Mouse (Mus musculus): ENCODE data around the gene Serbp1. TPM values are rescaled to one million over a fixed set of nuclear protein-coding genes. Genes with fewer than 3 reads are reported as not detected.

The Serbp1 gene
- total RNA-seq, 2 experiments from 2014 or later: 434 to 996 TPM

DNA sequence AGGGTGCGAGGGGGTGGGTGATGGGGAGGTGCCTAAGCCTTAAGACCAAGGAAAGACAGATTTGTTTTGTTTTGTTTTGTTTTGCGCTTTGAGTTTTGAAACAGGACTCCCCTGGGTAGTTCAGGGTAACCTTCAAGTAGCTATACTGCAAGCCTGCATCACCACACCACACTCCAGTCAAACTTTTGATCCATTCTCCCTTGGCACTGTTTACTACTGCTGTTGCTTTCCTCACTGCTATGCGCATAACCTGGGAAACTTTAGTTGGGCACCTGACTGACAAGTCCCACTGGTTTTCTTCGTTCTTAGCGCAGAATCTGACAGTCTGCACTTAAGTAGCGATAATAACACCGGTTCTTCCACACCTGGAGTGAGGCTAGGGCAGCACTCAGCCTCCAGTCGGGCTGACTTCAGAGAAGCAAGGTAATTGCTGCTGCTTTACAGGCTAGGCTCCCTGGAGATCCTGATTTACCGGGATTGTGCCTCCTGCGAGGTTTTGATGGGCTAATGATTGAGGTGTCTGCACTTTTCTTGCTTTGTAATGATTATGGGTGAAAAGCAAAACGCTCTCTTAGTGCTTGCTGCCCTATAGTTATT, 8.0 kb upstream of the Serbp1 start:
- ATAC-seq (ENCODE audit: poor library complexity, severe bottlenecking): no peak

DNA sequence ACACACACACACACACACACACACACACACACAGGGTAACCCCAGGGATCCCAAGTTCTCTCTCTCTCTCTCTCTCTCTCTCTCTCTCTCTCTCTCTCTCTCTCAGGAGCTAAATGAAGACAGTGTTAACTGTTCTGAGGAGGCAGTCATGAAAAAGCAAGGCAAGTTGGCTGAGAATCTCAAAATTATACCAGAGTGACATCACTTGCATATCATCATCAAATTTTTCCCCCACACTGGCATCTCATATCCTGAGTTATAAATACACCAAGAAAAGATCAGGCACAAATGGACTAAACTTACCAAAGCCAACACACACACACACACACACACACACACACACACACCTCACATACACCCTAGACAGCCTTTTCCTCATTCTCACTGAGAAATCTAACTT, 7.0 kb upstream of the Serbp1 start:
- no peak for ATAC-seq (ENCODE audit: poor library complexity, severe bottlenecking)

DNA sequence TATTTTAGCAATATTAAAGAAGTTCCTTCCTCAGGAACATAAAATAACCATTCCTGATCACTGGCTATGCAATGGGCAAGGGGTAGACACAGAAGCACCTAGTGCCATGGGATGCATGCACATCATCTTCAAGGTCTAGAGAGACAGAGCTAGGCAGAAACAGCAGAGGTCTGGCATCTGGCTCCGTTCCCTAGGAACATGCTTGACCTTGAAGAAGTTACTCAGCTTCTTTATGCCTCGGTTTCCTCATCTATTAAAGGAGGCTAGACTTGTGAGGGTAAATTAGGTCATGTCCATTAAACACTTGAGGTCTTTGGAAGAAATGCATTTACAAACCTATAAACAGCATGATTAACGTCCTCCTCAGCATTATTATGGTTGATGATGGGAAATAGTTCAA, 2.3 kb upstream of the Serbp1 start:
- ATAC-seq (ENCODE audit: poor library complexity, severe bottlenecking): no peak

DNA sequence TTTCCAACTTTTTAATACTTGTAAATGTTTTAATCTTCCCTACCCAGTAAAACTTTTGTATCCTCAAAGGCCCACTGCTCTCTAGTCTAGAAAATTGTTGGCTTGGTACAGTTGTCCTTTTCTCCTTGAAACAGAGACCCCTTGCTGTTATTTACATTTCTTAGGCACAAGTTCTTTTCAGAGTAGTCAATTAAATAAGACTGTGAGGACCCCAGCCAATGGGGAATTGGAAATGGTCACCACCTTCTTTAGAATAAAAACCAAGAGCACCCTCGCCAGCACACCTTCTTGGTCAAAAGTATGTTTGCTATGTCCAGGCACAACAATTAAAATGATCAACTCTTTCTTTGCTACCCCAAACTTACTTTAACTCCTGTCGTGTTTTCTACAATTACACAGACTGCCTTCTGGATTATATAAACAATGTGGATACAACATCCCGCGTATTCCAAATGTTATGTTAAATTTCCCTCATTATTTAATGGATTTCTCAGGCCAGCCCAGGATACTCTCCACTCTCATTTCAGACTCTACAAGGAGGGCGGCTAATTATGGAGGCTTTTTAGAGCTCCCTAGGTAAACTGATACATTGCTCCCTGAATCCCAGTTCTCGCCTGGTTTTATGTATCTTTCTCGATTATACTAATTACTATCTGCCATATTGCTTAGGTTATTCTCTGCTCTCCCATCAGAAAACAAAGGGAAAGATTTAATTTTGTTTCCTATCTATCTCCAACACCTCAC, 1.3 kb upstream of the Serbp1 start:
- no peak for ATAC-seq (ENCODE audit: poor library complexity, severe bottlenecking)

DNA sequence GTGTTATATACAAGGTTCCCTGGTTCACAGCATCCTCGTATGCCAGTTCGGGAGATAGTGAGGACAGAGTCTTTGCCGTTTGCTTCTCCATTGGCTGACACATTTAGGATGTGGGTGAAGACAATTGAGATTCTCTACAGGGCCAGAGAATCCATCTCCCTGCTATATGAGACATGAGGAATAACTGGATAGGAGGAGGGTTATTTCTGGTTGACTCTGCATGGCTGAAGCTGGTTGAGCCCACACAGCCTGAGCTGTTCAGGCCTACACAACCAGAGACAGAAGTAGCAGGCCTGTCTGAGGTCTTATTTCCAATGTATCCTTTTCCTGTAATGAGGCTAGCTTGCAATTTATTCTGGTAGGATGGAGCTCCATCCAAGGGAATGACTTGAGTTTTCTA, 3.3 kb downstream of the Serbp1 start:
- no peak for ATAC-seq (ENCODE audit: poor library complexity, severe bottlenecking)

DNA sequence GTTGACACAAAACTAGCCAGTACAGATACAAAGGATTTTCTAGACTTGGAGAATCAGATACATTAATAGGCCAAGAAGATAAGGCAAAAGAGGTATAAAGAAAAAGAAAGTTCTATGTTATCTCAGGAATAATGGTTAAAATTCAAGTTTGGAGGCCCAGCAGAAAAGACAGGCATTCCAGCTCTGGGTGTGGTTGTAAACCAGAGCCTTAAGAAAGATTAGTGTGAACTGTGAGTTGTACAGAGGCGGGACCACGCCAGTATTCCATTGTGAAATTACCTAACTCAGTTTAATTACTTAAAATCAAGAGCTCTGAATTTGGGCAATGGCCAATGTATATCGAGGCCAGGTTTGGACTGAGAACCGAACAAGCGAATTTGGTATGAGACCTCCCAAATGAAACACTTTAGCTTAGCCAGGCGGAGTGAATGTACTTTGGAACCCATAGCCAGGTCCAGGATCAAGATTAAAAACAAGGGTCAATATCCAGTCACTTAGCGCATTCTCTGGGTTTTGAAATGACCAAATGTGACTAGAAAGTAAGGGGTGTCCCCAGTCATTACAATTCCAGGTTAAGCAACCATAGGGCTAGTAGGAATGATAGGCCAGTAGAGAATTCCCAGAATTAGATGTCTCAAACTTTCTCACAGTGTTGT, 5.9 kb downstream of the Serbp1 start:
- ATAC-seq (ENCODE audit: poor library complexity, severe bottlenecking): no peak

DNA sequence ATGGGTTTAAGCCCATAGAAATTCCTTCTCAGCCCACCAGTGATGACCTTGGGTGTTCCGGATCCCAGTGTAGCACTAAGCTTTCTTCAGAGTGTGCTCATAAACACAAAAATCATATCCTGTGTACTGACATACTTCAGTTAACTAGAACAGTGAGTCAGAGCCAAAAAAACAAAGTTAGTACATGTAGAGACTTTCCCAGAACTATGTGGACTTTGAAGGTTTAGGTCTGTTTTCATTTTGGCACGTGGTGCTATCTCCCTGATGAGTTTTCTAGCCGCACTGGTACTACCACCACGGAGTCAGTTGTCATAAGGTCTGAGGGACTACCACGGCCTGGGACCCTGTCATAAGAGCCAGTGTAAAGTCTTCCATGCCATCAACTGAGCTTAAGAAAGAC, 6.5 kb downstream of the Serbp1 start:
- no peak for ATAC-seq (ENCODE audit: poor library complexity, severe bottlenecking)

DNA sequence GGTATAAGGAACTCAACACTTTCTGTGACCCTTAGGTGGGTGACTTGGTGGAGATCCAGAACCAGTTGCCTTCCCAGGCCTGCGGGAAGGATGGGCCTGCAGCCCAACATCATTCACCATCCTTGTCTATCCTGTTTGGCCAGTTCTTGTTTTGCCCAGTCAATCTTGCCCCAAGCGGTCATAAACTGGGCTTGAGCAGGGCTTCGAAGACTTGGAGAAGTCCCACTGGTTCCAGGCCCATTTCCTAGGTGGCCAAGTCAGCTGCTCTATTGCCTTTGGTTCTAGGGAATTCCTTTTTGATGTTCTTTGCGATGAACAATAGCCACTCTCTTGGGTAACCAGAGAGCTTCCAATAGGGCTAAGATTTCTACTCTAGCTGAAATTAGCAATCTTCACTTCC, 13.1 kb downstream of the Serbp1 start:
- no peak for ATAC-seq (ENCODE audit: poor library complexity, severe bottlenecking)

DNA sequence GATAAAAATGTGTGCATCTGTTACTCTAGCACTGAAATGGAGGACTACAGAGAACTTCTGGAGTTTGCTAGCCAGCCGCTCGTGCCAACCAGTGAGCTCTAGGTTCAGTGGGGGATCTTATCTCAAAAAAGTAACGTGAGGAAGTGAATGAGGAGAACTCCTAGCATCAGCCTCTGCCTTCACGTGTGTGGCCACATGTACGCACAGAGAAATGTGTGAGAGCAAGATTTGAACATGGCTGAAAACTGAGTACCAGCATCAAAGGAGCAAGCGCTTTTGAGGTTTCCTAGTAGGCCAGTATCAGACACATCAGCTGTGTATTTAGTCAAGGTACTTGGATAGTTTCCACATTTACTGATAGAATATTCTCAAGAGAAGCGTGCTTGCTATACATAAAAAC, 27.0 kb downstream of the Serbp1 start:
- no peak for ATAC-seq (ENCODE audit: poor library complexity, severe bottlenecking)

DNA sequence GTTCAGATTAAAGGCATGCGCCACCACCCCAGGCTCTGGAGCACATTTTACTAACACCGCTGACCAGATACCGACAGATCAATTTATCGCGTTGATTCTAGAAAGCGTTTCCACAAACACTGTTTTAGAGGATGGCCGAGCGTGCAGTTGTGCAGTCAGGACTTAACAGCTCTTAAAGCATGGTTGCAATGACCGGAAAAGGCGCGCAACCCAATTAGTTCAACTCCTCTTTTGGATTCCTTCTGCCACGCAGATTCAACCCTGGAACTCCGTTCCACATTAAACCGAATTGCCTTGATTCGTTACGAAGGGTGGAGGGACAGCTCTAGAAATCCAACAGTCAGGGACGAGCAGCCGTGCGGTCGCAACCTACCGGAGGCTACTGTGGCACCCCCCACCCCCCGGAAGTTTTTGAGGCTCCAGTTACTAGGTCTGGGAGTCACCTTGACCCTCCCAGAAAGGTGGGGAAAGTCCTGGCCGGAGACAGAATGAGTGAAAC, 28.2 kb downstream of the Serbp1 start:
- peak; percentile 46 for ATAC-seq (ENCODE audit: poor library complexity, severe bottlenecking)

DNA sequence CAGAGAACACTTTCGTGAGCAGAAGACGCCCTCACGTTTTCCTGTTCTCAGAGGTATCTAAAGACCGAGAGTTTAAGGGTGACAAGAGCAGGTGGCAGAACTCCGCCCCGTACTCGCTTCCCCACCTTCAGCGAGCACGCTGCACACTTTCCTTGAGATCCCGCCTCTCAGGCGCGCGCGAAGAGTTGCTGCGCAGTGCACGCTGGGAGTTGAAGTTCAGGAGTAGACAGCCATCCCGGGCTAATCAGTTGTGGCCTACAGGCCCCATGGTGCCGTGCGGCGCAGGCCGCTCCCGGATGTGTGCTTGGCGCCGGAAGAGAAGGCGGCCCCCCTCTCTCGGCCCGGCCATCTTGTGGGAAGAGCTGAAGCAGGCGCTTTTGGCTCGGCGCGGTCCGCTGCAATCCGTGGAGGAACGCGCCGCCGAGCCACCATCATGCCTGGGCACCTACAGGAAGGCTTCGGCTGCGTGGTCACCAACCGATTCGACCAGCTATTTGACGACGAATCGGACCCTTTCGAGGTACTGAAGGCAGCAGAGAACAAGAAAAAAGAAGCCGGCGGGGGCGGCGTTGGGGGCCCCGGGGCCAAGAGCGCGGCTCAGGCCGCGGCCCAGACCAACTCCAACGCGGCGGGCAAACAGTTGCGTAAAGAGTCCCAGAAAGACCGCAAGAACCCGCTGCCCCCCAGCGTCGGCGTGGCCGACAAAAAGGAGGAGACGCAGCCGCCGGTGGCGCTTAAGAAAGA, 28.9 kb downstream of the Serbp1 start:
- ATAC-seq (ENCODE audit: poor library complexity, severe bottlenecking): peak; percentile 90

DNA sequence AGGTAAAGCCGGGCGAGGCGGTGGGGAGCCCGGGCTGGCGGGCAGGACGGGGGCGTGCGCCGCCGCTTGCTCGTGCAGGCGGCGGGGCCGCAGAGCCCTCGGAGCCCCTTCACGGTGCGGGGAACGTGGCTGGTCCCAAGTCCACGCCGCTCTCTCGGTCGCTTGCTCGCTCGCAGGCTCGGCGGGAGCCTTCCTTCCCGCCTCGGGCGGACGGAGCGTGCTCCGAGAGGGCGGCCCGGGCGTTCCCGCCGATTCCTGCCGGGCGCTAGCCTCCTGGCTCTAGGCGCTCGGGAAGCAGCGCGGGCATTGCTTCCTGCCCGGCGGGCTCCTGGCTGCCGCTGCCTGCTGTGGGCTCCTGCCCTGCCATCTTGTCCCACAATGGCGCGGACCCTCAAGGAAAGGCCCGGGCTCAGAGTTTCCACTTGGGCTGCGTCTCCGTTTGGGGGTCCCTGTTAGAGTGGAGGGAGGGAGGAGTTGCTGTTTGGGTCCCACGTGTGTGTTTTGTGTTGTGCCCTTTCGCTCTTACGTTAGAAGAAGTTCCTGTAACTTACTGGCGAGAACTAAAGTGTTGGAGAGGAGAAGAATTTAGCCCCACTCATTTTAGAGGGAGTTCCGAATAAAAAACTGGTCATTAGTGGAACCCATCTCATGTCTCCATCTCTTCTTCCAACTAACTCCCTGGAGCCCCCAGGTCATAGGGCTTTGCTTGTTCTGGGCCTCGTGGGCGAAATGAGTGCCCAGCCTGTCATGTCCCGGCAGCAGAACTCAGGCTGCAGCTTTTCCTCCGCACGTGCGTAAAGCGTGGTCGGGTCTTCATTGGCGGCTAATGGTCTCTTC, 29.6 kb downstream of the Serbp1 start:
- ATAC-seq (ENCODE audit: poor library complexity, severe bottlenecking): peak; percentile 6; the same call in 1 of the 2 replicates

DNA sequence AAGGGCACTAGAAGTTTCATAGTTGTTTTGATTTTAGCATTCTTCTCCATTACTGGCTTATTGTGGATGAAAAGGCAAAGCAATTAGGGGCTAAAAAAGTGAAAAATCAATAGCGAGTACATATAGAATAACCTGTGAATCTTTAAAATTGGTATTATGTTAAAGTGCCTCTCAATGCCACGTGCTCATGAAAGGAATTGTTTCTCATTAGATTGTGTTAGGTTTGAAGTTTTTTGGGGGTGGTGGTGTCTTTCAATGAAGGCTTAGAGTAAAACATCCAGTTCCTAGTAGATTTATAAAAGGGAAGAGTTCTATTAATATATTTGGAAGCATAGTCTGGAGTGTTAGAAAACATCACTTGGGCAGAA, 30.3 kb downstream of the Serbp1 start:
- no peak for ATAC-seq (ENCODE audit: poor library complexity, severe bottlenecking)

DNA sequence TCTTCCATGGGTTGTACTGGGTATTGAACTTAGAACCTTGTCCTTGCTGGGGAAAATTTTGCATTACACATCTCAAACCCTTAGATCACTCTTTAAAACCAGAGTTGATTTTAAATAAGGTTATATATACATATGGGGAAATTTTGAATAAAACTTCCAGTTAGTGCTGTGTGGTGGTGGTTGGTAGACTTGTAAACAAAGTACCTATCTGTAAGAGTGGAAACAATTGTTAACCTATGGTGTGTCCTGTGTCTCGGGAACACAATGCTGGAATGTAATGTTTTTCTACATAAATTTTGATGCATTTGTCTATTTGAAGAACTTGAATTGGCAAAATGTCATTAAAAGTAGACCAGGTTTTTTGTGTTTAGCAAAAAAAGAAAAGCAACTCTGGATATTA, 31.0 kb downstream of the Serbp1 start:
- ATAC-seq (ENCODE audit: poor library complexity, severe bottlenecking): no peak

DNA sequence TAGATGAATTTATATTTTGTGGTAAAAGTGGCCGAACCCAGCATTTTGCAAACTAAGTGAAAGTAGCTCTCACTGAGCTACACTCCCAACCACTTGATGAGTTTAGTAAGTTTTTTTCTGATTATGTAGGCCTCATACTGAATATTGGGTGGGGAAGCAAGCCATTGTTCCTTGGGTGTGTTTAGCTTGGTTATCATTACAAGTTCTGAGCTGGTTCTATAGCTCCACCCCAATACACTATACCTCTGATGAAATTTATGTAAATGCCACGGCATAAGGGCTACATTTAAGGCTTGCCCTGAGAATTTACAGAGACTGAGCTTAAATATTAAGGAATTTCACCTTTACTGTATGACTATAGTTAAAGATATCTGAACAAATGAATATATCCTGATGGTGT, 31.5 kb downstream of the Serbp1 start:
- ATAC-seq (ENCODE audit: poor library complexity, severe bottlenecking): no peak

DNA sequence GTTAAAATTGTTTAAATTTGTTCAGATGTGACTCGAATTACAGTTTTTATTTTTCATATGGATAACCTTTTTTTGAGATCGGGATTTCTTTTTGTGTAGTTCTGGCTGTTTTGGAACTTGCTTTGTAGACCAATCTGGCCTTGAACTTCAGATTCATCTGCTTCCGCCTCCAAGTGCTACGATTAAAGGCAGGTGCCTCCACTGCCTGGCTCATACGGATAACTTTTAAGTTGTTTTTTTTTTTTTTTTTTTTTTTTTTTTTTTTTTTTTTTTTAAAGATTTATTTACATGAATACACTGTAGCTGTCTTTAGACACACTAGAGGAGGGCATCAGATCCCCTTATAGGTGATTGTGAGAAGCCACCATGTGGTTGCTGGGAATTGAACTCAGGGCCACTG, 40.0 kb downstream of the Serbp1 start:
- ATAC-seq (ENCODE audit: poor library complexity, severe bottlenecking): no peak

DNA sequence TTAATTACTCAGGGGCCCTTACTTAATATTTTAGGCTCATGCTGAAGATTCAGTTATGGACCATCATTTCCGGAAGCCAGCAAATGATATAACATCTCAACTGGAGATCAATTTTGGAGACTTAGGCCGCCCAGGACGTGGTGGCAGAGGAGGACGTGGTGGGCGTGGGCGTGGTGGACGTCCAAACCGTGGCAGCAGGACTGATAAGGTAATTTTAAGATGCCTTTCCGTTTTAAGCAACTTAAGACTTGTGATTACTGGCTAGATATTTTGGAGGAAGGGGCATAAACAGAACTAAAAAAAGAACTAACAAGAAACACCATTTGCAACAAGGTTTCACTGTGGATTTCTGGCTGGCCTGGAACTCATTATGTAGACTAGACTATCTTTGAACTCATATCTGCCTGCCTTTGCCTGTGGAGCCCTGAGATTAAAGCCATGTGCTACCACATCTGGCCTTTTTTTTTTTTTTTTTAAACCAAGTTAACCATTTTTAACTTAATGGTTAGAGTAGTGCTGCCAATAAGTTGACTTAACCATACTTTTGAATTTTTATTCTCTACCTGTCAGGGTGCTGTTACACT, 43.7 kb downstream of the Serbp1 start:
- no peak for ATAC-seq (ENCODE audit: poor library complexity, severe bottlenecking)

DNA sequence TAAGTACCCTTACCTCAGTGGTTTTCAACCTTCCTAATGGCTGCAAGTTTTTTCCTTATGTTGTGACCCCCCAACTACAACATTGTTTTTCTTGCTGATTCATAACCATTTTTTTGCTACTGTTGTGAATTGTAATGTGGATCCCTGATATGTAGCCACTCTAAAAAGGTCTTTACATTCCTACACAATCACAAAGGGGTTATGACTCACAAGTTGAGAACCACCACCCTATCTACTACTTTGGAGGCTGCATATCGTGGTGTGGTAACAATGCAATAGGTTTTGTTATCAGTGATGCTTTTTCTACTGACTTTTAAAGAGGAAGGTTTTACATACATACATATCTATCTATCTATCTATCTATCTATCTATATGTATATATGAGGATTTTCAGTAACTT, 44.9 kb downstream of the Serbp1 start:
- no peak for ATAC-seq (ENCODE audit: poor library complexity, severe bottlenecking)

DNA sequence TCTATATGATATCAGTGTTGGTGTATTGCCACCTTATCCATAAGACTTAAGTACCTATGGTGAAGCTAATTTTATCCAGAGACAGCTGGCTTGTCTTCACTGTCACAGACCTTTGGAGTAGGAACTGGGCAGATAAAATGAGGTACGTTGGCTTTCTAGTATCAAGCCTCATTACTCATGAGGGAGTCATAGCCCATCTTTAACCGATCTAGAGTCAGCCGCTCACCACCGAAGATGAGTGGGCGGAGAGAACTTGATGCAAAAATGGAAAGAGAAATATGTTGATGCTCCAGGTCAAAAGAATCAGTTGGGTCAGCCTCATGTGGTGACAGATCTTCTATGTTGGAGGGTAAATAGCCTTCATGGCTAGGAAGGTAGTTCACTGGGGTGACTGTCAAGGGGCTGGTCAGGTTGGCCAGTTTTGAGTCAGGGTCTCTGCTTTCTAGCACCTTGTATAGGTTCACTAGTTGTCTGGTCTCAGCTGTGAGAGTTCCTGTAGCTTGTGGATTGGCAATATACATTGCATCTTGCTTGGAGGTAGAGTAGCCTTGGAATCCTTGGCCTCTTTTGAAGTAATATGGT, 54.2 kb downstream of the Serbp1 start:
- no peak for ATAC-seq (ENCODE audit: poor library complexity, severe bottlenecking)

DNA sequence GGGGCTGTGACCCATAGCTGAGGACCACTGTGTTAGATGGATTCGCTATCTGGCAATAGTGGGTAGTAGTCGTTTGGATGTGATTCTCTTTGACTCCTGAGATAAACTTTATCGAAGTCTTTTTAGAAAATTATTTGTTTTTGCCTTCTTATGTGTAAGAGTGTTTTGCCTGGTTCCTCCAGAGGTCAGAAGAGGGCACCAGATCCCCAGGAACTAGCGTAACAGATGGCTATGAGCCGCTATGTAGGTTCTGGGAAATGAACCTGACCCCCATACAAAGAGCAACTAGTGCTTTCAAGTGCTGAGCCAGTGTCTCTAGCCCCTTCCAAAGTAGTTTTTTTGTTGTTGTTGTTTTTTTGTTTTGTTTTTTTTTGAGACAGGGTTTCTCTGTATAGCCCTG, 58.1 kb downstream of the Serbp1 start:
- peak; percentile 33; the same call in 1 of the 2 replicates for ATAC-seq (ENCODE audit: poor library complexity, severe bottlenecking)

Data from megakaryocyte, adult 5-6 weeks (primary cell).